Mouse (Mus musculus) gastrocnemius, postnatal 10 days (tissue): Measurements from ENCODE around the gene Map1a. TPM values are rescaled to one million over a fixed set of nuclear protein-coding genes. Genes with fewer than 3 reads are reported as not detected.

ENCODE experiments used
- DNase-seq: peaks from one replicate; pipeline ENCODE4 v3.0.0; 2021; ENCODE audit warnings: mixed read lengths
- long read RNA-seq, 2 experiments: library from polyadenylated mRNA; stranded (forward); transcript quantifications; one replicate each; pipeline ENCODE4 v2.0.0; 2021
- total RNA-seq, 2 experiments: library from RNA; stranded (reverse); gene quantifications; 2 replicates each; pipeline ENCODE4 v1.2.3; 2021

The Map1a gene
- total RNA-seq = 10 to 100 TPM in 1 of 2 experiments, 1 to 10 TPM in 1; 9.3 to 11.7 TPM
- long read RNA-seq, experiment 1, partial matches to known transcripts = 1 of 2 reads
- long read RNA-seq, experiment 1, other reads (novel, unspliced or antisense) = 1 of 2 reads
- long read RNA-seq, experiment 2, partial matches to known transcripts = 0 of 1 reads
- long read RNA-seq, experiment 2, other reads (novel, unspliced or antisense) = 1 of 1 reads

DNA sequence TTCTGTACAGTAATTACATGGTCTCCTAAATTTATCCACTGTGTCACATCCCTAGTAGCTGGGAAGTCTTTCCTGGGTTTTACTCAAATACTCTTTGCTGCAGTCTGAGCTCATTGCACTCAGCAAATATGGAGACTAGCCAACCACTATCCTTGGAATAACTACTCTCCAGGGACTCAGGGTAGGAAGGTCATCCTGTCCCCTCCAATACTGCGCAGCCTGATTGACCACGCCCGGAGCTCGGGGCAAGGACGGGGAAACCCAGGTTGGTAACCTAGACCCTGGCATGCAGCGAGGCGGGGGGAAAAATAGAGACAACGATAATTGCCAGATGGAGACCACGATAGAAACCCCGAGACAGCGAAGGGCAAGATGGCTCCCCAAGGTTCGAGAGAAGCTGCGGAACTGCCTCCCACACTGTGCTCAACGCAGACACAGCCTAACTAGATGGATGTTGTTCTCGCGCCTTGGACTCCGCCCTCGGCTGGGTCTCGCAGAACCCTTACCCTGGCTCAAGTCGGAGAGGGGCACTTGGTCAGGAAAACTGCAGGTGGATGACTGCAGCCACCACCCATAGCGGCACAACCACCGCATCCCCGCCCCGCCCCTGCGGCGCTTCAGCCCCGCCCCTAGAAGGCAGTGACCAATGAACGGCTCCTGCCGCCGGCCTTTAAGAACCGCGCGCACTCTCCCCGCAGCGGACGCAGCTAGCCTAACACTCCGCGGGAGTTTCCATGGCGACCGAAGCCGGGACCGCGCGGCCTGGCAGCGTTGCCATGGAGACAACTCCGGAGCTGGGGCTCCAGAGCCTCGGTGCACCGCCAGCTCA is at the start of gene Map1a:
Gene Map1a (plus strand): TSS at position 700 of the 829 bp plus-strand sequence.
- DNase-seq = peak; percentile 86

DNA sequence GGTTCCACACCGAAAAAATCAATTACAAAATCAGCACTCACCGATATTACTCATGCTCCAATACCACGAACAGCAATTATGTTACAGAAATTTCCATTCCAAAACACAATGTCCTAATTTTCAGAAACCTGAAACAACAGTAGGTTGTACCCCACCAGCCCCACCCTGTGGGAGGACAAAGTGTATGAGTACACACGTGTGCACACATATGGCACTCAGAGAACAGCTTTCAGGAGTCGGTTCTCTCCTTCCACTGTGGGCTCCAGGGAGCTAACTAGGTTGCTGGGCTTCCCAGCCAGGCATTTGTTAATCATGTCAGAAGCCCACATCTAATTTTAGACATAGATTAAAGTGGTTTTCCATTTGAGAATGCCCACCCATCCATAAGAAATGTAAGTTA is 45.3 kb upstream of the Map1a start:
- no peak for DNase-seq

DNA sequence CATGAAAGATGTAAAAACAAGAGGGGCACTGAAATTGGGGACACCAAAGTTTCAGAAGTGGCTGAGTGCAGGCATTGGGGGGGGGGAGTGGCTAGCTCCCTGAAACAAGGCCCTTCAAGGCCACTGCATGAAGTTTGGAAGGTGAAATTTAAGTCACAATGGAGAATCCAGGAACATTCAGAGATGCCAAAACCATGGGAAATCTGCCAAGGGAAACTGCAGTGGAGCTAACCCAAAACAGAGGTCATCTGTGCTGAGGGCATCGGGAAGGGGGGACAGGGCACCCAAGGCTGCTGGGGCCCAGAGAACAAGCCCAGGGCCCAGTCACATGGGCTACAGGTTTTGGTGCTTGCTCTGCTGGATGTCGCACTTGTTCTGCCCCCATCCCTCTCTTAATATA is 39.6 kb upstream of the Map1a start:
- no peak for DNase-seq

- no peak for DNase-seq
Observed at GRCm38 (mm10) chr2:121268446-121268845, 21.0 kb upstream of the Map1a start.

DNA sequence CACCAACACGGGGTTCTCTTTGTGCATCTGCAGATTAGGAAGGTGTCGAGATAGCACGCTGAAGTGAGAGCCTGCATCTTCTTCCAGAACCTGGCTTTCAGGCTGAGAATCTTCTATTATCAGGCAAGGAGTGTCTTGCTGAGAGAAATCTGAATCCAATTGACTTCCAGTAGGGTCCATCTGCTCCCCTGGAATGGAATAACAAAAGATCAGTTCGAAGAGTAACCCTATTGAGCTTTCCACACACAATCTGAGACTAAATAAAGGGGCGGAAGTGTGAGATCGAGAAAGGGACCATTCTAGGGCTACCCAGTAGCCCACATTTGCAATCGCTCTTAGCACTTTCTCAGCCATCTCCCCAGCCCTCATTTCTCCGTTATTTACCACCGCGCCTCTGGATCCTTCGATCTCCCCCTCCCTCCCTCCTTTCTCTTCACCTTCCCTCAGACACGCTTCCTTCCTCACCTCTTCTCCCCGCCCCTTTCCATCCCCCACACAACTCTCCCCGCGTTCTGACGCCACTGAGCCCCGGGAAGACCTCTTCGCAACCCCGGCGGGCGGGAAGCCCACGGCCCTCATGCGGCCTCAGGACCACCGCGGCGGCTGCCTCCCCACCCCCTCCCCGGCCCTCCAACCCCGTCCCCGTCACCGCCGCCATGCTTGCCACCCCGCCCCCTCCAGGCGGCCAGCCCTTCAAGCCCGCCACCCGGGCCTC is 18.7 kb upstream of the Map1a start:
- DNase-seq = no peak

GRCm38 (mm10) chr2:121271236-121271927 is 18.0 kb upstream of the Map1a start, which contains the start of gene Trp53bp1:
Gene Trp53bp1, minus strand, starts transcription at chr2:121271407.
- DNase-seq = peak; percentile 90

GRCm38 (mm10) chr2:121271928-121272516 is 17.4 kb upstream of the Map1a start:
- no peak for DNase-seq

- no peak for DNase-seq
Observed at GRCm38 (mm10) chr2:121287850-121288249, 1.6 kb upstream of the Map1a start.

- DNase-seq = no peak
Observed at GRCm38 (mm10) chr2:121289730-121290540, 535 bp downstream of the Map1a start.

- no peak for DNase-seq
Observed at GRCm38 (mm10) chr2:121292316-121293013, 3.1 kb downstream of the Map1a start.

- no peak for DNase-seq
Observed at GRCm38 (mm10) chr2:121294182-121294581, 4.8 kb downstream of the Map1a start.

- peak; percentile 63 for DNase-seq
Observed at GRCm38 (mm10) chr2:121294753-121295607, 5.6 kb downstream of the Map1a start.

- no peak for DNase-seq
Observed at GRCm38 (mm10) chr2:121295608-121296571, 6.5 kb downstream of the Map1a start.

DNA sequence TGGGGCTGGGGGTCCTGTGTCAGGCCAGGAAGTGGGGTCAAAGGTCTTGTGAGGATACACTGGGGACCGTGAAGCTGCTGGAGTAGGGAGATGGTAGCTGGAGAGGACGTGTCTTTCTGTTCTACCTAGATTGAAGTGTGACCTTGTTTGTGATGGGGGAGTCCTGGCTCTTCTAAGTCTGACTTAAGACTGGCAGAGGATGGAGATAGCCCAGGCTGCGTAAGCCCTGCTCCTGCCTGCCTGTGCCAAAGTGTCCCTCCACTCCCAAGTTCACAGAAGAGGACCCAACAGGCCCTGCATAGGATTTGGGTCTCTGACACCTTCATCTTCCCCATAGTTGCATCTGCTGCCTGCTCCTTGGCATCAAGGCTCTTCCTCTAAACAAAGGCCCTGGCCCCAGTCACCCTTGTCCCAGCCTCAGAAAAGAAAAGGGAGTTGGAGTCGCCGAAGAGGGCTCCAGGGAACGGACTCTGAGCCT is 7.4 kb downstream of the Map1a start:
- DNase-seq = no peak

- DNase-seq = no peak
Observed at GRCm38 (mm10) chr2:121297701-121298100, 8.3 kb downstream of the Map1a start.

GRCm38 (mm10) chr2:121298131-121298530 is 8.7 kb downstream of the Map1a start:
- no peak for DNase-seq

GRCm38 (mm10) chr2:121299471-121299870 is 10.1 kb downstream of the Map1a start:
- DNase-seq = no peak

DNA sequence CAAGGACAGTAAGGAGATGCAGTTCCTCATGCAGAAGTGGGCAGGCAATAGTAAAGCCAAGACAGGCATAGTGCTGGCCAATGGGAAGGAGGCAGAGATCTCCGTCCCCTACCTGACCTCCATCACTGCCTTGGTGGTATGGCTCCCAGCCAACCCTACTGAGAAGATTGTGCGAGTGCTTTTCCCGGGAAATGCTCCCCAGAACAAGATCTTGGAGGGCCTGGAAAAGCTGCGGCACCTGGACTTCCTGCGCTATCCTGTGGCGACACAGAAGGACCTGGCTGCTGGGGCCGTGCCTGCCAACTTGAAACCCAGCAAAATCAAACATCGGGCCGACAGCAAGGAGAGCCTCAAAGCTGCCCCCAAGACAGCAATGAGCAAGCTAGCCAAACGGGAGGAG is 10.6 kb downstream of the Map1a start:
- no peak for DNase-seq
